Mouse (Mus musculus) heart, postnatal 4 days (tissue): ENCODE data around the gene Il17rd. TPM values are rescaled to one million over a fixed set of nuclear protein-coding genes. Genes with fewer than 3 reads are reported as not detected.

ENCODE experiments used
- DNase-seq: peaks from one replicate; pipeline ENCODE4 v3.0.0; 2021
- total RNA-seq, 2 experiments: library from RNA; stranded (reverse); gene quantifications; 2 replicates each; pipeline ENCODE4 v1.2.3; 2021

The Il17rd gene
- total RNA-seq, 2 experiments from 2014 or later: 4.9 to 5.4 TPM

DNA sequence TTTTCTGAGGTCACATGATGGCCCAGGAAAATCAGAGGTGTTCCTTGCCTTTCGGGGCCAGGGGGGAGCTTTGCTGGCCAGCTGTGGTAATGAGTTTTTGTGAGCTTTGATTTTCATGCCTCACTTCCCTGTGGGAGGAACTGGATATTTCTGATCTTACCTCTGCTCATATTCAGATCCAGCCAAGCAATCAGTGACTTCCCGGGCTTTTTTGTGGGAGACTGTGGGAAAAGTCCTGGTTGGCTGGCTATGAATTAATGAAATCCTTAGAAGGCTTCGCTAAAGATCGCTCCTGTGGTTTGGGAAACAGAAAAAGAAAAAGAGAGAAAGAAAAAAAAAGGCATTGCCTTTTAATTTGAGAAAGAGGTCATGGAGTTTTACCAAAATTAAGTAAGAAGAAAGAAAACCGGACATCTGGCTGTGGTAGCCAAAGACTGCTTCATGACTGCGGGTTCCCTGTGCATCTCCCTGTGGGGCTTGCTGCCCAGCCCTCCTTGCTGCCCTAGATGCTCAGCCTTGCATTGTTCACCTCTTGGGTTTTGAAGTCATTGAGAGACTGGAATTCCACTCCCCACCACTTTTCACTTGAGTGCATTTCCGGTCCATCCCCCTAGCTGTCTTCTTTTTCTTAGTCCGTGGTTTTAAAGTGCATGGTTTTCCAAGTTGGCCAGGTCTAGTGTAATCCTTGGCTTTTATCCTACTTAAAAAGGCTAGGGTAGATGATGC, 9.7 kb downstream of the Il17rd start:
- DNase-seq: no peak

DNA sequence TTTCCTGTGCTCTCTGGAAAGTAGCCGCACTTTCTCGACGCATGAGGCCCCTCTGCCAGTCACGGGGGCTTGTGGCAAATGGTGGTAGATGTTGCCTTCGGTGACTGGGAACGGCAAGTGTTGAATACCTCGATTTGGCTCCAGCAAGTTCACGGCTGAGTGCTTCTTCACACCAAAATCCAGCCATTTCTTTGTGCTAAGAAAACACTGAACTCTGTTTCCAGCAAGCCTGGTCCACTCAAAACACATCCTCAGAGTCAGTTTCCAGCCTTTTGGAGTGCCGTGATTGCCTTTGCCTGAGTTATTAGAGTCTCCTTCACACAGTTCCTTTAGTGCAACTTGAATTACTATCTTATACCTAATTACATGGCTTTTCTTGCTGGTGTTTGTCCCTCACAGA, 11.3 kb downstream of the Il17rd start:
- no peak for DNase-seq

DNA sequence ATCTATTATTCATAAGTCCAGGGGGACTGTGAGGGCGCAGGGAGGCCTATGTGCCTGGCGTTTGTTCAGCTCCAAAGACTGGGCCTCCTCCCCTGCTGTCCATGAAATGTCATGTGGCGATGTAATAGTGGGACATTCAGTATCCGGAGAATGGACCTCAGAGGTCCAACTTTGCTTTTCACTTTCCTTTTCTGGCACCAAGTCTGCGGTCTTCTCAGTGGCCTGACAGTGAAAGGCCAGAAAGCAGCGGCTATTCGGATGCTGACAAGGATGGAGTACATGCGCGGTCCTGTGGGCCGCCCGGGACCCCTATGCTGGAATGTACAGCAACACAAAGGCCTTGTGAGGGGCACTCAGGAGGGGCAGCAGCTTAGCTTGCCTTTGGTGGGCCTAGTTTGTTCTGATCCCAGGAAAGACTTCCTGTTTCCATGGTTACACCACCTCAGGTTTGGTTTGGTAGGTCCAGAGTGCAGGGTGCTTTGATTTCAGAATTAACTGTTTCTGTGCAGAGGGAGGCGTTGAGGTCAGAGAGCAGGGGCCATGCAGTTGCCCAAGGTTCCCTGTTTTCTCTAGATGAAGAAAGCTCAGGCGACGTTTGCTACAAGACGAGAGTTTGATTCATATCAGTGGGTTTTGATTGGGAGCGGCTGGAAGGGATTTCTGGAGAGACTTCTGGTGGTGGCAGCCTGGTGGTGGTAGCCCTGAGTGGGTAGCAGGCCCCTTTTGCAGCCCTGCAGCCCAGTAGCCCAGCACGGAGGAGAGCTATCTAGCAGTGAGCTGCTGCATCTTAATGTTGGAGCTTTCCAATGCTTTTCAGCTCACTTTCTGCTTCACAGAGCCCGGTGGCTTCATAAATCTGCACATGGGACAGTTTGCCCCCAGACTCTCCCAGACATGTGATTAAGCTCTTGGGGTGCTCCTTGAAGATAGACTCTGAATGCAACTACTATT, 12.1 kb downstream of the Il17rd start:
- DNase-seq: no peak

DNA sequence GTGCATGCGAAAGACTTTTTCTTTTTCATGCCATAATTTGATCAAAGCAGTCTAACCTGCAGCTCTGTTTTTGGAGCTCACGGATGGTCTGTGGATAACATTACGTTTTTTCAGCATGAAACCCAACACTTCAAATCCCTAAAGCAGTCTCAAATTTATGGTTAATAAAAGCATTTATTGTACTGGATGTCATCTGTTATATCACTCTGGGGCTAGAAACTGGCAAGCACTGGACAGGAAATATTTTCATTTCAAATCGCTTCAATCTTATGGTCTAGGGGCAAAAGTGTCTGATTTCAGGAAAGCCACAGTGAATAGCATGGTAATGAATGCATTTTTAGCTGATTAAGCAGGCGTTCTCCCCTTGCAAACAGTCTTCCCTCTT, 12.8 kb downstream of the Il17rd start:
- no peak for DNase-seq

DNA sequence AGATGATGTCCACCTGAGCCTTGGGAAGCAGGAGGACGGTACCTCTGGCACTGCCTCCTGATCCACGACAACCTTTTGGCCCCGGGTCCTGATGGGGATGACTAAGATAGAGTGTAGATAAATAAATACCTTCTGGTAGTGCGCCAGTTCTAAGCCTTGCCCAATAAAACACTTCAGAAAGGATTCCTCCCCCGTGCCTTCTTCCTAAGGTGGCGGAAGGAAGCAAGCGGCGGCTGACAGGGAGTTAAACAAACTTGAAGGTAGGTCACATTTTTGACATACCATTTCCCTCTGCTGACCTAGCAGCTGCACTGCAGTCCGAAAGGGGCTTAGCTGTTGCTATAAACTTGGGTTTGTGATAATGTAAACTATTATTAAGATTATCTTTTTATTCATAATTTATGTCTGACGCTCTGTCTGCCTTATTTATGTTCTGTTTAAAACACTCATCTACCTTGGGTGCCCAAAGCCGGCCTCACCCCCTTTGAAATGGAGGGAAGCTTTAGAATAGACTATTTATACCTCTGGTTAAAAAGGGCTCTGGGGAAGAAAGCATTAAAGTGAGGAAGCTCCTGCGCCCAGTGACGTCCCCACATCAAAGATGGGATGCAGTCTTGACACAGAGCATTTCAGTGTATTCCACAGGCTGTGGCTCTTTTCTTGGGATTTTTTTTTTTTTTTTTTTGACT, 19.9 kb downstream of the Il17rd start:
- no peak for DNase-seq

DNA sequence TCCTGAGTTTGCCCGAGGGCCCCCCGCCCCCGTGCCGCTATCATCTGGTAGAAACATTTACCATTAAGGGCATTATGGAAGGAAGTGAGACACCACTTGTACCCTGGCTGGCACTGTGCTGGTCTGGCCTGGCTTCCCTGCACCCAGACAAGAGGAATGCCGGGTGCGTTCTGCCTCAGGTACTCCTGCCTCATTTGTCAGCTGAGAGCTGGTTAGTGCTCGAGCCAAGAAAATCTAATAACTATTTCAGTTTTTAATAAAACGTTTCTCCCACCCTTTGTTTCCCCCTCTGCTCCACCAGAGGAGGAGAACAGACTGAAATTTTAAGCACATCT, 20.4 kb downstream of the Il17rd start:
- DNase-seq: no peak

DNA sequence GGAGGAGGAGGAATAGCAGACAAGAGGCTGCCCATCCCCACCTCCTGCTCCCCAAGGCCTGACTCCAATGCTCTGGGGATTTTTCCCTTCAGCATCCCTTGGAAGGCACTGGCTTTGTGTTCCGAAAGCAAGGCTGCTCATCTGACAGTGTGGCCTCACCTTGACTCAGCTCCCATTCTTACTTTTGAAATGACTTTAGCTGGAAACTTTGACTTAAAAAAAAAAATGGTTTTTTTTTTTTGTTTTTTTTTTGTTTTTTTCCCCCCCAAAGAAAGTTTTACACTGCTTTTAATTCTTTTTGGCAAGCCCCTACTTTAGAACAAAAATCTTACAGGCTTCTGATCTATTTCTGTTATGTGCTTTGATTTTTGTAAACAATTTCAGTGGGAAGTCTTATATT, 24.6 kb downstream of the Il17rd start:
- no peak for DNase-seq

DNA sequence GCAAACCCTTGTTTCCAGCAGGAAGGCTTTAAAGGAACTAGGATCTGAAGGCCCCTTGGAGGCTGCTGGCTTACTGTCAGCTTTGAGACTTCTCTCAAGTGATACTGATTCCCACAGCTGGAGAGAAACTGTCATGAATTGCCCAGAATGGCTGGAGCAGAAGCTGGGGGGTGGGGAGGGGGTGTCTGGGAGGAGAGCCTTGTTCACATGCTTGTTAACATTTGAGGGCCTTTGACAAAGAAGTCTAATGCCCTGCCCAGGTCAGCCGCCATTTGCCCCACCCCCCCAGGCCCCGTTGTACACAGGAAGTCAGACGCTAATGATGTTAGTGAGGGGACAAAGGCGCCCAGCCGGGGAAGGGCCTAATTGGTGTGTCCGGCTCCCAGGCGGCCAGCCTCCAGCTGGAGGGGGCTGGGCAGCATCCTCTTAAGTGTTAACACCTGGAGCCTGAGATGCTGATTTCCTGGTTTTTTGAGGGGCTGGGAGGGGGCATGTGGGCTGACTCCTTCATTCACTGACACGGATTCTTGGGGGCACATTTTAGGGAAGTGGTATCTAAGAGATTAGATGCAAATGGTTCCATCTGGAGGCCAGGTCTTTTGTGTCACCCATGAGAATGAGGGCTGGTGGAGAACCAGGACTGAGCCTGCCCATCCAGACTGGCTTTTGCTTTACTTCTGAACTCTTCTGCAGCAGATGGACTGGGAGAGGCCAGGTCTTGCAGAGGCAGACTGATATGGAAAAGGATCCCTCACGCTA, 27.6 kb downstream of the Il17rd start:
- DNase-seq: peak; percentile 45

DNA sequence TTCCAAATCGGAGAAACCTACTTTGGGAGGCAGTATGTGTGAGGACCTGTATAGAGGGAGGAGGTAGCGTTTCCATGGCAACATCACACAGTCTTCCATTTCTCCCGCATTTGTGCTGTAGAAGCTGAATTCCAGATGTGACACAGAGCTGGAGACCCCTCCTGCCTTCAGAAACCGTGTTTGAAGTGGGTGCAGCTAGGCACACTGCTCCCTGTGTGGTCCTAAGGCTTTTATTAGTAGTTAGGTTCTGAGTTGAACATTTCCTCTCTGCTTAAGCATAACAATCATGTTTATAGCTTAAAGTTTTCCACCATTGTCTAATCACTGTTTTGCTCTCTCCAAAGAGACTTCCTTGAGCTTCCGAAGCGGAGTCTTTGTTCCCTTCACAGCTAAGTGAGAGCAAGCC, 29.1 kb downstream of the Il17rd start:
- no peak for DNase-seq

DNA sequence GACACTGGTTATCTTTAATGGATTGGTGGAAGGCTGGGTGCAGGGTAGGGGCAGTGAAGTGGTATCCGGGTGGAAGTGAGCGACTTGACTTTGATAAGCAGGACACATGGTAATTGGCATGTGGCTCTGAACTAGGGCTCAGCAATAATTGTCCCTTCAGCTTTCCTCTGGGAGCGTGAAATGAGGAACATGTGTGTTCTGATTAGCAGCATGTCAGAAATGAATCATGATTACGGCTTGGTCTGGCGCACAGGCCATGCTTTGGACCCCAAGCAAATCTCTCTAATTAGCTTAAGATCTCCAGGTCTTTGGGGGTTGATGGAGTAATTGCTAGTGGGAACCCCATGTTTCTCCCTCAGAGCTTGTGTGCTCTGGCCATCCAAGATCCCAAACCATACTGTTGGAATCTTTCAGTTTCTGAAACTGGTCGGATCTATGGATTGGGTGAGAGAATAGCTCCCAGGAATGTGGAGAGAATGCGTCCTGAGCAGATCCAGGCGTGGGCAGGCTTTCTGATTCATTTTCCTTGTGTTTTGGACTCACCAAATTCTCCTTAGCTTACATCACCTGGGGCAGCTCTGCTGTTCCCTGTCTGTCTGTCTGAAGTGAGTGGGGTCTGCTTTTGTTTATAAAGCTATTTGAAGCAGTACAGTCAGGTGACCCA, 30.8 kb downstream of the Il17rd start:
- DNase-seq: no peak

DNA sequence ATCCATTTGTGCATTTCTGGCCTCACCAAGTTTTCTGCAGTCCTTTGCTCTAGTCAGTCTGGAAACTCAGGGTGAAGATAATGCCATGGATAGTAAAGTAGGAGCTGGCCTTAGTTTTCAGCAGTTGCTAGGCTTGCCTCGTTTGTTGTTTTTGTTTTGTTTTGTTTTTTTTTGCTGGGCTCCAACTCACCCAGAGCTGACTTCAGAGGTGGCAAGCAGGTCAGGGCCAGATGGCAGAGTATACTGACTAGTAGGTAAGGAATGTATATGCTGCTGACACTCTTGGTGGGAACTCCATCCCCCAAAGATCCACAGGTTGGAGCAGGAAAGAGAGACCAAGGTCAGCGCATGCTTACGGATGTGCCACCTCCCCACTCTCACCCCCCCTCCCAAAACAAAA, 31.4 kb downstream of the Il17rd start:
- DNase-seq: no peak

DNA sequence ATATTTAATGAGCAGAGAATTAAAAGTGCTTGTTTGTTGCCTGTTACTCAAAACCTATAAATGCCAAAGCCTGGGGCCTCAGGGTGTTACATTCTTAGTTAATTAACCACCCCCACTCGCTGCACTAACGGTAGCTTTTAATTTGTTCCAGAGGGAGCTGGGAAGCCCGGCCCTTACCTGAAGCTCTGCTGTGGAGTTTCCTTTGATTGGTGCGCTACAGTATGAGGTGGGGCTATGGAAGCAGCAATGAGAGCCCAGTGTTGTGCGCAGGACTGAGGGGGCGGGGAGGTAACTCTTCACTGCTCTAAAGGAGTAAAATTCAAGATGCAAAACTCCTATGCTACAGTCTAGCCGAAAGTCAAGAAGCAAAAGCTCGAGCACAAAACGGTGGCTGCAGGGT, 32.0 kb downstream of the Il17rd start:
- DNase-seq: no peak

DNA sequence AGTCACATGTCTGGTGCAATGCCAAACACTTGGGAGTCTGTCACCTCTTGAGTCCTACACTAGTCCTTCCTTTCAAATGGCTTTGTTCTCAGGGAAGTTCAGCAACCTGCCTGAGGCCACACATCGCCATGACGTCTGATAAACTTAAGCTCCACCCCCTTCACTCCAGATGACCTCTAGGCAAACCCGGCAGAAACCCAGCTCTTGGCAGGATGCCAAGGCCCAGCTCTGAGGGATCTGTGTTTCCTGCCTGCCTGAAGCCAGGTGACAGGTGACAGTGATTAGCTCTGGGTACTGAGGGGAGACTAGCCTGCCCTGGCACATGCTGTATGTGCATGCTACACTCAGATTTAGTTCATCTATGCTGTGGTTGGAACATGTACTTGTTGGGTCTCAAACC, 33.2 kb downstream of the Il17rd start:
- DNase-seq: peak; percentile 42

DNA sequence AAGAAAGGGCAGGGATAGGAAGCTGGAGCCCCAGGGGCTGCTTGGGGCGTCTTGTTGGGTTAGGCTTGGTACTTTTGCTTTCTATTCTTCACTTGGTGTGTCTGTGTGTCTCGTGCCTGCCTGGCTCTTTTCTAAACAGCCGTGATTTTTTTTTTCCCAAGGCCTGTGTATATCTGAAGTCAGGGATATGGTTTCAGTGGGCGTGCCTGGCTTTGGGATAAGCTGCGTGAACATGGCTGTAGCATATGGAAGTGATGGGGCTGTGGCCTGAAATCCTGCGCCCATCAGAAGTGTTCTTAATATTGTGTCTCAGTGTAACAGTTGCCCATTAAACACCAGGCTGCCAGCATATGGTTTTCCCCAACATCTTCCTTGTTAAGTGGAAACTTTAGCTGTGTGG, 36.3 kb downstream of the Il17rd start:
- DNase-seq: no peak

DNA sequence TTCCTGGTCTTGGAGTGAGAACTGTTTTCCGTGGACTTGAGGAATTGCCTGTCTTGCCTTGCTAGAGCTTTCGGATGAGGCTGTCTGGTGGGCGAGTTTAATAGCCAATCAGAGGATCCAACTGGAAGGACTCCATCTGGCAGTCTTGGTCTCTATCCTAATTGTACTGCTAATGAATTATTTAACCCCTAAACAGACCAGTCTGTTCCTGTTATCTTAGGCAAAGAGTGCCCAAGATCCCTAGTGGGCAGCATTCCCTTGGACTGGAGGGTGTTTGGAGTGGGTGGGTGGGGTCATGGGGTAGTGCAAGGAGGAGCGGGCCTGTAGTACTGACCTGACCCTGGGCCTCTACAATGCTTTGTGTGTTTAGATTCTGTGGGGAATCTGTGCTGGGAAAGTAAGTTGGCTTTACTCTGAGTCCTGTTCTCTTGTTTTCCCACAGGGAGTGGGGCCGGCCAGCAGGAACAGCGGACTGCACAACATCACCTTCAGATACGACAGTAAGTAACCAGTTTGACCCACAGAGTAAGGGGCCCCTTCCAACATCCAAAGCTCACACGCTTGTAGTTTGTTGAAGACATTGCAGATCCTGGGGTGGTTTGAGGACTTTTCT, 37.3 kb downstream of the Il17rd start:
- DNase-seq: no peak

DNA sequence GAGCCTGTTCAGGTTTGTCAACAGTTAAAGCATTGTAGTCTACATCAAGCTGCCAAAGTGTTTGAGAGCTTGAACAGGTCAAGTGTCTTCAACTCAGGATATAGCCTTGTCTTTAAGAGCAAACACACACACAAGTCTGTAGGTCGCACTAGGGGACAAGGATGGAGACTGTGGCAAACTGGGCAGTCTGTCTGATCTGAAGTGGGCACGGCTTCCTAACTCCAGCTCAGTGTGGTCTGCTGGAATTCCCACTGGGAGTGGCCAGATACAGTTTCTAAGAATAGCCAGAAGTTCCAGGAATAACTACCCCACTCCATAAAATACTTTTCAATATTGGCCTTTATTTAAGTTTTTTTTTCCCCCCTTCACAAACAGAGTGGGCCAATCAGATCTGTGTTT, 37.8 kb downstream of the Il17rd start:
- peak; percentile 37 for DNase-seq

DNA sequence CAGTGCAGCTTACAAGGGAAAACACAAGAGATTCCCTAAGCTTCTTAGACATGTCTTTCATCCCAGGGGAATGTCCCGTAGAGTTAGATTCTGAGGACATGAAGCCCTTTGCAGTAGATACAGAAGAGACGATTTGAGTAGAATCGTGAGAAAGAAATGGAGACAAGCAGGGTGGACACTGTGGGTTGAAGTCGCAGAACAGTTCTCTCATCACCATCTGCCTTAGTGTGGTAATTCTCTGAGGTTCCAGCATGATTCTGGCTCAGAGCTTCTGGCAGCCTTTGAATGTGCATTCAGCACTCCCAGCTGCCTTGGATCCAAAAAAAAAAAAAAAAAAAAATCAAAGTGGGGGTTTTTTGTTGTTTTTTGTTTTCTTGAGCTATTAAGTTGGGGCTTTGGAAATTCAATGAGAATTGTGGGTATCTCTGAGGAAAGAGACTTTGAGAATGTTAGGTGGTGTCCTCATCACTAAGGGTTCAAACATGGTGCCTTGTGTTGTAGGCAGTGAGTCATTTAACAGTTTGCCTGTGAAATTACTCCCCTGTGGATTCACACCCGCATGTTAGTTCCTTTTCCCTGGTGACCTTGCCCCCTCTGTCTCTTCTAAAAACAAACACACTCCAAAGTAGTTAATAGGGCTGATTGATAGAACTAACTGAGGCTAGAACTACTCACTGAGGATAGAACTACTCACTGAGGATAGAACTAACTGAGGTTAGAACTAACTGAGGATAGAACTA, 43.0 kb downstream of the Il17rd start:
- no peak for DNase-seq

DNA sequence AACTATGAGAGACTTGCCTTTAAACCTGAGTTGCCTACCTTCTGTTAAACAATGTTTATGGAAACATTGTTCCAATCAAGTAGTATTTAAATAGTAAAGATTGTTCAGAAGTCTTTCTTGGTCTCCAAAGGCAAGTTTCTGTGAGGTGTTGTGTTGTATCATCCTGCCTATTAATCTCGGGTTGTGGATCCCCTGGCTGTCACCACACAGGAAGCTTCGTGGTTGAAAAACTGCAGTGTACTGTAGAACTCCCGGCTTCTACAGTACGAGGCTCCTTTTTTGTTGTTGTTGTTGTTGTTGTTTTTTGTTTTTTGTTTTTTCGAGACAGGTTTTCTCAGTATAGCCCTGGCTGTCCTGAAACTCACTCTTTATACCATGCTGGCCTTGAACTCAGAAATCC, 46.7 kb downstream of the Il17rd start:
- no peak for DNase-seq

DNA sequence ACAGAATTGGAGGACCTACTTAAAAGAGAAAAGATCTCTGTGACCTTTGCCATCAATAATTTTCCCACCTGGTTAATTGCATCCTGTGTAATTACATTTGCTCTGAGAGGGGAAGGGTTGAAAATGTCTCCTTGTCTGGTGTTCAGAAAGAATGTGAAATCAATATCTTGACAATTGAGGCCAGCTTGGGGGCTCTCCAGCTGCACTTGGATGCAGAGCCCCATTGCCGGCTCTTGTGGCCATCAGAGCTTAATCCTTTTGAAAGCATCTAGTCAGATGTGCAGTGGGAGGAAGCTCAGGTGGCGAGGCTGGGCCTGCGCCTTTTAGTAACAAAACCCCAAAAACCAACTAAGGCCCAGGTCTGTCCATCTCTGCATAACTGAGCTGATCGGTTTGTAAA, 47.3 kb downstream of the Il17rd start:
- no peak for DNase-seq

DNA sequence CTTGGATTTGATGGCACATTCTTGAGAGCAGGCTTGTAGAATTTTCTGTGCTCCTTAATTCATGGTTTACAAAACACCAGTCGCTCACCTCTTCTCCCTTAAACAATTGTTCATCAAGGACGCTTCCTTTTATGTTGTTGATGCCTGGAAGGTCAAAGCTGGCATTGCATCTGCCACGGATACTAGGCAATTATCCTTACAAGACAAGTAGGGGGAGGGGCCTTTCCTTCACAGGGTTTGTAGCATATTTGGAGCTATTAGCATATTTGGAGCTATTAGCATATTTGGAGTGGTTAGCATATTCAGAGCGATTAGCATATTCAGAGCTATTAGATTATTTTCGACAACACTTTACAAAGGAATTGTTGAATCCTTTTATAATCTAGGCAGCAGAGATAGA, 55.5 kb downstream of the Il17rd start:
- no peak for DNase-seq

DNA sequence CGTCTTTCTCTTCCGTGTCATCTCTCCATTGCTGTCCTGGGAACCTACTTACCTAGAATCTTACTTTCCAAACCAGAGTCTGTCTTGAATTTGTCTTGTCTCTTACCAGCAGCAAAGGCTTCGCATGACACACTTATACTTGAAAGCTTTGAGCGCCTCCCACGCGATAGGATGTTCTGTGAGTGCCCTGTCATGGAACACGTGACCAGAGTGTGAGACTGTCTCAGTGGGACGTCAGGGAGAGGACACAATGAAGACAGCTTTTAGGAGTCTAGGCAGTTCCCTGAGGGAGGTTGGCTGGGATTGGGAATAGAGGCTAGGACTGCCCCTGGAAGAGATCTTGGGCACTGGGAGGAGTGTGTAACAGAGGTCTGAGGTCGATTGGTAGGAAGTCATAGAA, 57.4 kb downstream of the Il17rd start:
- DNase-seq: no peak
